Mouse (Mus musculus): ENCODE measurements around the gene Zfp654.

DNA sequence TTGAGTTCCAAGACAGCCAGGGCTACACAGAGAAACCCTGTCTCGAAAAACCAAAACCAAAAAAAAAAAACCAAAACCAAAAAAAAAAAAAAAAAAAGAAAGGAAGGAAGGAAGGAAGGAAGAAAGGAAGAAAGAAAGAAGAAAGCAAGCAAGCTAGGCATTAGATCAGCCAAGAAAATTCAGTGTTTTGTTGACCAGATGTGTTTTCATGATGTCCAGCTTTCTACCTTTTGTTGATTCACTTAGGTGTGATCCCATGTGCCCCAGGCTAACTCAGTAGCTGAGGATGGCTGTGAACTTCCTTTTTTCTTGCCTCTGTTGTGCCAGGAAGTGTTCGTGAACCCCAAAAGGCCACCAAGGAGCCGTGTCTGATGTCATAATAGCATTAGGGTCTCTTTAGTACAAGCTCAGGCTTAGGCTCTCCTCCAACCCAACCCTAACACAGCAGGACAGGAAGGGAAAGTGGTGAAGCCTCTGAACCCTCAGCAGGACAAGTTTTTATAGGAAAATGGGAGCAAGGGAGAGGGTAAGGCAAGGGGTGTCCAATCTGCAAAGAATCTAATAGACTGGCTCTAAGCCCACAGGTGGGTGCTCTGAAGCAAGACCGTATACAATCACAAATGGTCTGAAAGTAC, 25.3 kb upstream of the Zfp654 start:
- no peak for TF ChIP-seq CTCF (conservative IDR thresholded peaks at IDR 0.05; ENCODE audit: insufficient read depth, insufficient read length, low read depth, low read length)
- no peak for TF ChIP-seq POLR2A (IDR thresholded peaks at IDR 0.05; ENCODE audit: low read depth, low read length)
